Mouse (Mus musculus): ENCODE results near the gene Trim17. TPM values are rescaled to one million over a fixed set of nuclear protein-coding genes. Genes with fewer than 3 reads are reported as not detected.

The Trim17 gene
- polyA plus RNA-seq, 1 experiment from 2014 or later = 0.18 TPM

DNA sequence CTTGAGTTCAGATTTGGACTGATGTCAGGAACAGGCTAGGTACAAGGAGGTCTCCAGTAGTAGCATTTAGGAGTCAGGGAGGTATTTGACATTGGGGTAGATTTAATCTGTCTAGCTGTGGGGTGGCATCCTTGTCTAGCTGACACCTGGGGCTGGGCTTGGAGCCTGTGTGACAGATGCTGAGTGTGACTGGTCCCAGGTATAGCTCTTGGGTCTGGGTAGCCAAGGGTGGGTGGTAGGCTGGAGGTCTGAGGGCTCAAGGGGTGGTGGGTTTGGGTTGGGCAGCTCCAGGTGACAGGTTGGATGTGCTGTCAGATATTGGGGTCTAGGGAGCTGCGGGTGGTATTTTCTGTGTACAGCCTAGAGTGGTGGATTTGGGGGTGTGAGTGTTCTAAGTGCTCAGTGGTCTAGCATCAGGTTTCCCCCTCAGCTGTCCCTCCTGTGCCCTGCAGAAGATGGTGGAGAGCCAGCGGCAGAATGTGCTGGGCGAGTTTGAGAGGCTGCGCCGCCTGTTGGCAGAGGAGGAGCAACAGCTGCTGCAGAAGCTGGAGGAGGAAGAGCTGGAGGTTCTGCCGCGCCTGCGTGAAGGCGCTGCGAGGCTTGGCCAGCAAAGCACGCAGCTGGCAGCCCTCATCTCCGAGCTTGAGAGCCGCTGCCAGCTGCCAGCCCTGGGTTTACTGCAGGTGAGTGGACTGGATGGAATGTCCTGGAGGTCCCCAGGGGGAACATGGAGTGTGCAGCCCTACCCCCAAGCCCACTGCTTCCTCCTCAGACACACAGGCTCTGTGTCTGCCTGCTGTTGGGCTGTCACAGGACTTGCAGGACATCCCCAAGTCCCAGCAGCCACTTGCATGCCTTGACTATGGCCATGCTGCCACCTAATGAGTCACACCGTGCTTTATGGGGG lies 27.3 kb downstream of the Trim17 start:
- ATAC-seq (ENCODE audit: low read depth) (no peak), DNase-seq (no peak)
- H3K4me1 ChIP-seq (replicated peaks) = peaks cover 61% of the 10 kb centered on the region
- no peak overlapping the region for H3K9ac ChIP-seq
- H3K9me3 ChIP-seq (replicated peaks) = no peaks in the 10 kb centered on the region
- 71% methylated on average over 14 of the region's 14 CpGs for WGBS (ENCODE audit: insufficient replicate concordance)
- H3K27me3 ChIP-seq = no peaks in the 10 kb centered on the region
- H3K4me3 ChIP-seq (replicated peaks) = no peak overlapping the region
- H3K36me3 ChIP-seq = peaks cover 54% of the 10 kb centered on the region
- no peak overlapping the region for H3K4me2 ChIP-seq
- no peak overlapping the region for H3K27ac ChIP-seq

DNA sequence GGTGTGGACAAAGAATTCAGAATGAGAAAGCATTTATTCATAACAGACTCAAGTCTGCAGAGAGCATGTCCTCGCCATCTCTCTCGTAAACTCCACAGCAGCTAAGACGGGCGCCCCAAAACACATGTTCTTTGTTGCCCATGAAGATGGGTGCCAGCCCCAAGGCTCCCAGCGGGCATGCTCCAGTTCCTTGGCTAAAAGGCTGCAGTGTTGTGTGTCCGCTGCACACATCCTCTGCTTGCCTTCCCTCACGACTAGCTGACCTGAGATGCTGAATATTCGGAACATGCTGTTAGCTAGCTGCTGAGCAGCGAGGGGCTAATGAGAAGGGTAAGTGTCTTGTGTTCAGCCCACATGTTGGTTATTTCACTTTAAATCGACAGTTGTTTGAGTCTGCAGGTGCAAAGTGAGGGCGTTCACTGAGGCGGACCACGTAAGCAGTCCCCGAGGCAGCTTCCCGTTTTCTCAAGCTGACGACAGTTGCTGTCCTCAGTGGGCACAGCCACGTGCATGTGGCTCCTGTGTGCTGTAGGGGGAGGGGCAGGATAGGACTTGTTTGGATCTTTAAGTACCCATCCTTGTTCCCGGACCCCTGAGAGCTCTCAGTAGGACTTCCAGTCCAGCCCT lies 28.1 kb downstream of the Trim17 start:
- Histone ChIP-seq H3K4me1 (replicated peaks) (peaks cover 55% of the 10 kb centered on the region), H3K9me3 (replicated peaks) (no peaks in the 10 kb centered on the region), H3K4me2 (no peak overlapping the region), H3K4me3 (replicated peaks) (no peak overlapping the region), H3K36me3 (peaks cover 62% of the 10 kb centered on the region), H3K27me3 (no peaks in the 10 kb centered on the region), H3K9ac (no peak overlapping the region), H3K27ac (no peak overlapping the region; the same call in 1 of the 2 replicates)
- ATAC-seq (ENCODE audit: low read depth) (no peak), DNase-seq (no peak)
- WGBS (ENCODE audit: insufficient replicate concordance) = 77% methylated on average over 18 of the region's 18 CpGs

DNA sequence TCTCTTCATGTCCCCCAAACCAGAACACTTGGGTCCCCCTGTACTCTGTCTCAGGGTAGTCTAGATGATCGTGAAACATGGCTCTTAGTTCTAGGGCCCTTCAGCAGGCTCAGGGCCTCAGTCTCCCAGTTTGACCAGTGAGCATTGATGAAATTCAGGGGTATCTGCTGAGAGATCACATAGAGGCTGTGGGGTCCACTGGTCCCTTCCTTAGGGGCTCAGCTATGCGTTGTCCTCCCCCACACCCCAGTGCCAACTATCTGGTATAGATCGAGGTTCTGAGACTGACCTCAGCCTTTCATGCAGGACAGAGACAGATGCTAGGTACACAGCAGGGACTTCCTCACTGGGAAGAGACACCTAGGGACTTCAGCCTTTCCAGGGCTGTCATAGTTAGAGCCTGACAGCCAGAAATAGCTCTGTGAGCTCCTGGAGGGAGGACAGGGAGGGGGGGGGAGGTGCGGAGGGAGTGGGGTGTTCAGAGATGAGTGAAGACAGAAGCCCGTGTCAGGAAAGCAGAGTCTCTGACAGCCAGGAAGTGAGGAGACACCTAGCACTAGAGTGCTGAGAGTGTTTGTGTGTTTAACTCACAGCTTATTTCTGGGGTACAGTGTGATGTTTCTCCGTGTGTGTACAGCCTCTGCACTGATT lies 29.3 kb downstream of the Trim17 start:
- no peak for DNase-seq
- ATAC-seq (ENCODE audit: low read depth) = no peak
- Histone ChIP-seq H3K4me2 (no peak overlapping the region), H3K27ac (no peak overlapping the region), H3K27me3 (no peaks in the 10 kb centered on the region), H3K4me3 (replicated peaks) (no peak overlapping the region), H3K9ac (no peak overlapping the region), H3K36me3 (peaks cover 73% of the 10 kb centered on the region), H3K9me3 (replicated peaks) (no peaks in the 10 kb centered on the region), H3K4me1 (replicated peaks) (peaks cover 51% of the 10 kb centered on the region)
- WGBS (ENCODE audit: insufficient replicate concordance) = 79% methylated on average over 6 of the region's 6 CpGs

DNA sequence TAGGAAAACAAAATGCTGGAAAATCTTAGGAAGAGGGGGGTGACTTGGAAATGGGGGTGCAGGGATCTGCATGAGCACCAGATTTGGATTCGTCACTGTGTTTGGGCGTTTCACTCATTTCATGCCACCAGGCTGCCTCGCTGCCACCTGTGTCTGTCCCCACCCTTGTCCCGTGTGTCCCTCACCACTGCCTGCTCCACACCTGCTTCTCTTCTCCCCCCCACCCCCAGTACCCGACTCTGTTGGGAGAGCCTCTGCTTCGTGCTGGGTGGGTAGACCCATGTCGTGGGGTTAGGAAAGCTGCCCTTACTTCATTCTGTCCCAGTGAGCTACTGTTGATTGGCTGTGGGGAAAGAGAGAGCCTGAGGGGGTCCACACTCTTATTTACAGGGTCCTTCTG lies 30.2 kb downstream of the Trim17 start:
- H3K4me1 ChIP-seq (replicated peaks) = peaks cover 43% of the 10 kb centered on the region
- H3K27ac ChIP-seq = no peak overlapping the region
- H3K36me3 ChIP-seq = peaks cover 81% of the 10 kb centered on the region
- no peak overlapping the region for H3K4me2 ChIP-seq
- no peaks in the 10 kb centered on the region for H3K27me3 ChIP-seq
- no peak for DNase-seq
- no peak overlapping the region for H3K9ac ChIP-seq
- no peak overlapping the region for H3K4me3 ChIP-seq (replicated peaks)
- H3K9me3 ChIP-seq (replicated peaks) = no peaks in the 10 kb centered on the region
- WGBS (ENCODE audit: insufficient replicate concordance) = 84% methylated on average over 7 of the region's 7 CpGs
- ATAC-seq (ENCODE audit: low read depth) = no peak

DNA sequence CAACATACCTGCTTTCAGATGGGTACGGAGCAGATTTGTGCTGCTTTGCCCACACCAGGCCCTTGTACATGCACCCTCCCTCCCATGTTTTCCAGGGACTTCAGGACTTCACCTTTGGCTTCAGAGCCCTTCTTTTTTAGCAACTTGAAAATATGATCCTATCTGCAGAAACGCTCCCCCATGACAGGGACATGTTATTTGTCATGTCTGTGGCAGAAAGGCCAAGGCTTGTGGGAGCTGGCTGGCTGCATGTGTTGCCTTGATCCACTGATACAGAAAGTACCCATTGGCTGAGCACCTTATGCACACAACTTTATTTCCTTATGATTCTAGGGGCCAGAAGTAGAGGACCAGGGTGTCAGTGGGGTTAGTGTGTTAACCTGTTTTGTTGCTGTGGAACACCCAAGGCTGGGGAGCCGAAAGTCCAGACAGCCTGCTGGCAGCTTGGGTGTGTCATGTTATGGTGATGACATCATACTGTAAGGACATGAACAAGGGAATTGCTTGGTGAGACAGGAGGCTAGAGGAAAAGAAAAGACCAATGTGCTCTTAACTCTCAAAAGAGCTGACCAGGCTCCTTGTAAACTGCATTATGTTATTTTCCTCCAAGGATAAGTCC lies 30.9 kb downstream of the Trim17 start:
- no peaks in the 10 kb centered on the region for H3K27me3 ChIP-seq
- no peak overlapping the region for H3K9ac ChIP-seq
- no peak overlapping the region for H3K4me2 ChIP-seq
- no peak for DNase-seq
- WGBS (ENCODE audit: insufficient replicate concordance) = 79% methylated on average over 3 of the region's 3 CpGs
- peaks cover 41% of the 10 kb centered on the region for H3K4me1 ChIP-seq (replicated peaks)
- no peak overlapping the region for H3K4me3 ChIP-seq (replicated peaks)
- no peak for ATAC-seq (ENCODE audit: low read depth)
- H3K27ac ChIP-seq = no peak overlapping the region
- H3K36me3 ChIP-seq = peaks cover 88% of the 10 kb centered on the region
- no peaks in the 10 kb centered on the region for H3K9me3 ChIP-seq (replicated peaks)

DNA sequence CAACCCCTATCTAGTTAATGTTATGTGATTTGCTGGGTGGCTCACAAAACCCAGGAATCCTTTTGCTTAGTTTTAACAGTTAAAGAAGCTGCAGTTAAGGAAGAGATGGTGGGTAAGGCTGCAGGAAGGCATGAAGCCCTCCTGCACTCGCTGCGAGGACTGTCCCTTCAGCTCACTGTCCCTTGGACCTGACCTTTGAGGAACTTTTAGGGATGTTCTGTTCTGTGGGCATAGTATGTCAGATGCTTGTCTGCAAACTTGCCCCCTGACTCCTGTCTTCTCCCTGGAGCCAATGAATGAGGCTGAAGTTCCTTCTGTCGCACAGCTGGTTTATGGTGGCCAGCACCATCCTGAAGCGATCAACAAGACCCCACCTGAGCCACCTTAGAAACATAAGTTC lies 34.7 kb downstream of the Trim17 start:
- no peak overlapping the region for H3K9ac ChIP-seq
- H3K4me1 ChIP-seq (replicated peaks) = peaks cover 51% of the 10 kb centered on the region
- no peaks in the 10 kb centered on the region for H3K9me3 ChIP-seq (replicated peaks)
- no peak overlapping the region for H3K4me3 ChIP-seq (replicated peaks)
- H3K27ac ChIP-seq = no peak overlapping the region
- no peak overlapping the region for H3K4me2 ChIP-seq
- H3K27me3 ChIP-seq = peaks cover 3% of the 10 kb centered on the region
- peaks cover 68% of the 10 kb centered on the region for H3K36me3 ChIP-seq
- ATAC-seq (ENCODE audit: low read depth) = no peak
- DNase-seq = no peak
- 82% methylated on average over 4 of the region's 4 CpGs for WGBS (ENCODE audit: insufficient replicate concordance)

DNA sequence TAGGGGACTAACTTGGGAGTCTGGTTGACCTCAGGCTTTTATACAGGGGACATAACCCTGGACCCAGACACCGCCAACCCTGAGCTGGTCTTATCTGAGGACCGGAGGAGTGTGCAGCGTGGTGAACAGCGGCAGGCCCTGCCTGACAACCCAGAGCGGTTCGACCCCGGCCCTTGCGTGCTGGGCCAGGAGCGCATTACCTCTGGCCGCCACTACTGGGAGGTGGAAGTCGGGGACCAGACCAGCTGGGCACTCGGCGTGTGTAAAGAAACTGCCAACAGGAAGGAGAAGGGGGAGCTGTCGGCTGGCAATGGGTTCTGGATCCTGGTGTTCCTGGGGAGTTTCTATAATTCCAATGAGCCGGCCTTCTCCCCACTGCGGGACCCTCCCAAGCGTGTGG lies 35.7 kb downstream of the Trim17 start:
- Histone ChIP-seq H3K36me3 (peaks cover 59% of the 10 kb centered on the region), H3K4me1 (replicated peaks) (peaks cover 60% of the 10 kb centered on the region), H3K9ac (no peak overlapping the region), H3K27ac (no peak overlapping the region), H3K27me3 (peaks cover 13% of the 10 kb centered on the region), H3K9me3 (replicated peaks) (no peaks in the 10 kb centered on the region), H3K4me2 (no peak overlapping the region), H3K4me3 (replicated peaks) (no peak overlapping the region)
- DNase-seq (no peak), ATAC-seq (ENCODE audit: low read depth) (no peak)
- WGBS (ENCODE audit: insufficient replicate concordance) = 86% methylated on average over 17 of the region's 17 CpGs

DNA sequence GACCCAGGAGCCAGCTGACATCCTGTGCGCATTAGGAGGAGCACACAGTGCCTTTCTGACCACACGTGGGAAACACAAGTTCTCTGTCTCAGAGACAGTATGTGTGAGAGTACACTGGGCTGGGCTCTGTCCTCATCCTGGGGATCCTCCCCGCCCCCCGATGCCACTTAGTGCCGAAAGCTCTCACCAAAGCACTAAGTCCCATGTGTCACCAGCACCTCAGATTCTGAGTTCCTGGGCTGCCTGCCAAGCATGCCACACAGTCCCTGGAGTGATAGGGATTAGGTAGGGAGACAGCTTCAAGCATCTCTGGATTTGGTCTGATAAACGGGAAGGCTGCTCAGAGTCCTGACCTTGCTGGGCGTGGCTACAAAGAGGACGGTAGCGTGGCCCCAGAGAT lies 36.3 kb downstream of the Trim17 start:
- no peaks in the 10 kb centered on the region for H3K9me3 ChIP-seq (replicated peaks)
- no peak overlapping the region for H3K4me2 ChIP-seq
- peaks cover 19% of the 10 kb centered on the region for H3K27me3 ChIP-seq
- ATAC-seq (ENCODE audit: low read depth) (no peak), DNase-seq (no peak)
- H3K4me1 ChIP-seq (replicated peaks) = peaks cover 59% of the 10 kb centered on the region
- 59% methylated on average over 9 of the region's 9 CpGs for WGBS (ENCODE audit: insufficient replicate concordance)
- no peak overlapping the region for H3K27ac ChIP-seq
- peaks cover 52% of the 10 kb centered on the region for H3K36me3 ChIP-seq
- H3K9ac ChIP-seq = no peak overlapping the region
- H3K4me3 ChIP-seq (replicated peaks) = no peak overlapping the region

DNA sequence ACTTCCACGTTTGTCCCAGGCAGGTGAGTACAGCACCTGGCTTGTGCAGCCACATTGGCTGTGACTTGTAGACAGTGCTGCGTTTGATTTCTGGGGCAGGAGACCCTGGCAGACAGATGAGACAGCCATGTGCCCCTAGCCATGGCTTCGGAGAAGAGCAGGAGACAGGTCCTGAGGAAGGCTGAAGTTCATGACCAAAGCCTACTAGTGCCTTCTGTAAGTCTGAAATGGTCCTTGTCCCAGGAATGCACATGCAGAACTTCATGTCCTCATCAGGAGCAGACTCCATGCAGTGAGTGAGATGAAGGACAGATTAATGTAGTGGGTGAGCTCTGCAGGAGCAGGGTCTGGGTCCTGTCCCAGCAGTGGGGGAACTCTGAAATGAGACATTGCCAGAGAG lies 37.4 kb downstream of the Trim17 start:
- Histone ChIP-seq H3K4me1 (replicated peaks) (peaks cover 56% of the 10 kb centered on the region), H3K27ac (no peak overlapping the region), H3K36me3 (peaks cover 41% of the 10 kb centered on the region), H3K4me3 (replicated peaks) (no peak overlapping the region), H3K9ac (no peak overlapping the region), H3K27me3 (peaks cover 25% of the 10 kb centered on the region), H3K4me2 (no peak overlapping the region), H3K9me3 (replicated peaks) (no peaks in the 10 kb centered on the region)
- ATAC-seq (ENCODE audit: low read depth) (no peak), DNase-seq (no peak)
- WGBS (ENCODE audit: insufficient replicate concordance) = 56% methylated on average over 3 of the region's 3 CpGs

DNA sequence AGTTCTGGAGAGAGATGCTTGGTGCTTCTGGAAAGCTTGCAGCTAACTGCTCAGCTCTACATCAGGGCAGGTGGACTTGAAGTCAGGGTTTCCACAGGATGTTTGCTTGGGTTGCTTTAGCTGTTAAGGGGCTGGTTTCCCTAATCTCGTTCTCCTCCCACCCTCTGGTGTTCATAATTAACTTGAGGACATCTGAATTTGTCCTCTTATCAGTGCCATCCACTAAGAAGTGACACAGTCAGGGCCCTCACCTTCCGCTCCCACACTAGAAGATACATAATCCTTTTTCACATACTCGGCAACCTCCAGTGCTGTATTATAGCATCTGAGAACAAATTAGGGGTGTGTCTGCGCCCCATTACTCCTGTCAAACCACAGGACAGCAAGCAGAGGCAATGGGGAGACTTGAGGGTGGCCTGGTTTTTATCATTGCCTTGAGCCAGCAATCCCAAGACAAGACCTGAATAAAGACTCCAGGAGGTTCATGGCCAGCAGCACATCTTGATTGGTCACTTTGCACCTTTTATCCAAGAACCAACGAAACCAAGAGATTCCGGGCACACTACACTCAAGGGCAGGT lies 38.7 kb downstream of the Trim17 start:
- peaks cover 56% of the 10 kb centered on the region for H3K4me1 ChIP-seq (replicated peaks)
- H3K4me3 ChIP-seq (replicated peaks) = no peak overlapping the region
- peaks cover 28% of the 10 kb centered on the region for H3K36me3 ChIP-seq
- no peak overlapping the region for H3K27ac ChIP-seq
- 35% methylated on average over 6 of the region's 6 CpGs for WGBS (ENCODE audit: insufficient replicate concordance)
- H3K9ac ChIP-seq = no peak overlapping the region
- H3K4me2 ChIP-seq = no peak overlapping the region
- H3K27me3 ChIP-seq = peaks cover 25% of the 10 kb centered on the region
- DNase-seq (no peak), ATAC-seq (ENCODE audit: low read depth) (no peak)
- no peaks in the 10 kb centered on the region for H3K9me3 ChIP-seq (replicated peaks)

DNA sequence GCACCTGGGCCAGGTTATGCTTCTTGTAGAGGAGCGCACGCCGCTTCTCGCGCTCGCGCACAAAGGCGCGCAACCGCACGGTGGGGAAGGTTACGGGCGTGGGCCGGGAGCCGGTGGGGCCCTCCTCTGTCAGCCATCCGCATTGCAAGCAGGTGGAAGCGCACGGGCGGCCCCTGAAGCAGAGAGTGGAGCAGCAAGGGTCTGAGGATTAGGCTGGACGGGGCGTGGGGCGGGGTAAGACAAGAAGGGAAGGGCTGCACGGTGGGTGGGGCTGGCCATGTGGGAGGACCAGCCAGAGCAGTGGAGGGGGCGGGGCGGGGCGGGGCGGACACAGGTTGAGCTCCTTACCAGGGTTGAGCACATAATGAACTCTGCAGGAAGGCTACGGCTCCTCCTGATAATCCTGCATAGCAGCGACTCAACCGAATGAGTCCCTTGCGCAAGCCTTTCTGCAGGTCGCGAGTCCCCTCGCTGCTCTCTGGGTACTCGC lies 39.9 kb downstream of the Trim17 start:
- ATAC-seq (ENCODE audit: low read depth) = peak; percentile 81
- H3K9me3 ChIP-seq (replicated peaks) = no peaks in the 10 kb centered on the region
- peak overlapping the region; percentile 76 for H3K4me2 ChIP-seq
- peak; percentile 63 for DNase-seq
- no peak overlapping the region for H3K27ac ChIP-seq
- peak overlapping the region; percentile 35; the same call in 1 of the 2 replicates for H3K9ac ChIP-seq
- 3% methylated on average over 32 of the region's 35 CpGs for WGBS (ENCODE audit: insufficient replicate concordance)
- peaks cover 18% of the 10 kb centered on the region for H3K36me3 ChIP-seq
- H3K4me3 ChIP-seq (replicated peaks) = peak overlapping the region; percentile 52
- H3K4me1 ChIP-seq (replicated peaks) = peaks cover 59% of the 10 kb centered on the region
- H3K27me3 ChIP-seq = peaks cover 25% of the 10 kb centered on the region
